Mouse (Mus musculus): ENCODE measurements around the gene Syt1.
A peak's percentile ranks its signal among the peaks of the same experiment; 100 is the strongest.

The Syt1 gene

DNA sequence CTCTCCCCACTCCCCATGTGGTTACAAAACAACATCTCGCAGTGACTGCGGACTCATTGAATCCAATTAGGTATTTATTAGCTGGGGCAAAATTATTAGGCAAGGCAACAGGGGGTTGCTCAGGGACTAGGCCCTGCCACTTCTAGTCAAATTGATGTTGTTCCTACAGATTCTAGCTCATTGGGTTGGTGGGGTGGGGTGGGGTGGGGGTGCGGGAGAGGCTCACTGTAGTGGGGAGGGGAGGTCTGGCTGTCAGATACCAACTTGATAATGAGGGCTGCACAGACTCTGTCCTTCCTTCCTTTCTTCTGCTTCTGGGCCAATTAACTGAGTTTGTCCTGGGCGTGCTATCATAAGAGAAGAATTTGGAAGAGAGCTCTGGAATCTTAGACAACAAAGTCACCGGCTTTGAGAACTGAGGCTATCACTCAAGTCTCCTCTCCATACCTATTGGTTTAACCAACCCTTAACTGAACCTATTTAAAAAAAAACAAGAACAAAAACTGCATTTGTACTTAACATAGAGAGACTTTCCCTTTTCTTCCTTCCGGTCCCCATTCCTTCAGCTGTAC is 441.1 kb downstream of the Syt1 start:
- no peak for DNase-seq

DNA sequence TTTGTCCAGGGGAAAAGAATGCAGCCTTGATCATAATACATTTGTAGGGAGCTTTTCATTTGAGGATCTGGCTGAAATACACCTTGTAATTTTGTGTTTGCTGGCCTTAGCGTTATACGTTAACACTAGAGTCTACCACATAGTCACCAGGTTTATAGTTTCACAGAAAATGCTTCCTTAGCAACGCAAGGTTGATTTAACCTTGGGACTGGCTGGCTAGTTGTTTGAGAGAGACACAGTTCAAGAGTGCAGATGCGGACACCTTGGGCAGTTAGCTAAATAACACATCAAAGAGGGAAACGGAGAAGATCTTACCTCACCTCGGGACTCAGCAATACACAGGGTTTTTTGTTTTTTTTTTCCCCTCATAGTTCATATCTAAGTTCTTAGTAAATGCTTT is 441.9 kb downstream of the Syt1 start:
- no peak for DNase-seq

DNA sequence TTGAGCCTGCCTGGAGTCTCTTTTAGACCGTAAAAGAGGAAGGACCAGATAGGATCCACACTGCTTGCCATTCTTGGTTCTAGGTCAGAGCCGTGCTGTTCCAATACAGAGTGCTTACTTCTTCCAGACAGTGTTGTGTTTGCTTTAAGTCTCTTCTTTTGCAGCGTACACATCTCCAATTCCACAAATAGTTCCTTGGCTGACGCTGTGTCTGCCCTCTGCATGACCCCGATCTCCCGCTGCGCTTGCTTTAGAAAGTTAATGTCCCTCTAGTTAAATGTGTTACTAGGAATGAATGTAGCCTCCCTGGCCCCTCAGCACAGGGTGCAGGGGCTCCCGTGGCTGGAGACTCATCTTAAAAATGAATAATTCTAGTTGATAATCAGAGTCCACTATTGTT is 442.6 kb downstream of the Syt1 start:
- DNase-seq = no peak

DNA sequence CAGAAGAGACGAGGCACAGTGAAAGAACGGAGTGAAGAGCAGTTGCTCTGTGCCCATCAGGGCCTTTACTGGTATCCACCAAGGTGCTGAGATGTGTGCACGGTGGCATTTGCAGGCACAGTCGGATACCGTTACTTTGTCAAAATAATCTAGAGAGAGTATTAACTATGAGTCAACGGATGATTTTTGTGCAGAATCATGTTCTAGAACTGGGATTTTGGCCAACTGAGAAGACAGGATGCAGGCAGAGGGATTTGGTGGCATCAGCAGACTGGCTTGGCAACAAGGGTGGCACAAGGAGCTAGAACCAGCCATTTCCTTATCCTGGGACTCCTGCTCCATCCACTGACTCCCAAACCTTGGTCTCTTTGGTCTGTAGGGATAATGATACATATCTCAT is 443.3 kb downstream of the Syt1 start:
- peak; percentile 78 for DNase-seq

DNA sequence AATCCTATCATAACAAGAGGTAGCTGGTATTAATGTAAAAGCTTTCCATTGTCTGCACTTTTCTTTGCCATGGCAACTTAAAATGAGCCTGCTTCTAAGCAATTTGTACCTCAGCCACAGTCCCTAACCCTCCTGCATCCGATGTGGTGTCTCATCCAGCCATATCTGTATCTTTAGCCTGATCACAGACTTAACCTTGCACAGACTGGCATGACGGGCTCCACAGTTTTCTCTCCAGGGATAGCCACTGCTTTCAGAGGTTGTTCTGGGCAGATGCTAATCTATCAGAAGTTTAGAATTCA is 451.2 kb downstream of the Syt1 start:
- DNase-seq = no peak

DNA sequence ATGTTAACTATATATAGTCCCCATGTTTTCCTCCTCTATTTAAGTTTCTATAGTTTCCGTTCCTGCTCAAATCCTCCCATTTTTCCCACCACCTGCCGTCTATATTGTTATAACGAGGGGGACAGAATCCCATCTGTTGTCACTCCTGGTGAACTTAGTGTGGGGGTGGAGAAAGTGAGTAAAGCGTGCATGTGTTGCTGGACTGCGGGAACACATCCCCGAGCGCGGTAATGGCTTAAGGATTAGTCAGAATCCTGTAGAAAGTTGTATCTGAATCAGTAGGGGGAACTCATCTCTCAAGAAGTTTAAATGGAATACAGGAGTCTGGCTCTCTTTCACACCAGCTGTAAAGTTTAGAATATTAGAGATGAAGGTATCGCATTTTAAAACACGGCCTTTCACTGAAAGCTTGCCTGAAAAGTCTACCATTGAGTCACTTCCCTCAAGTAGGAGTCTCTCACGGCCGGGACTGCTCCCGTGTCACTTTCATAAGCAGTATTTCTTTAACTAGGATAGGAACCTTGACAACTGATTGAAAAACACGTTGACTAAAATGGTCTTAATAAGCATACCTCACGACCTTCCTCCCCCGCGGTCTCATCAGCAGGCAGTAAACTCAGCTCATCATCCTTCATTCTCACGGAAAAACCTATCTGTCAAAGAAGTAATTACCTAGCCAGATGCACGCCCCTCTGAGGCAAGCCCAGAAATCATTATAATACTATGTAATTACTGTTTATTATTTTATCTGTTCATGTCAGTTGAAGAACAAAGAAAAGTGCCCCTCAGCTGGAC is 451.8 kb downstream of the Syt1 start:
- no peak for DNase-seq

DNA sequence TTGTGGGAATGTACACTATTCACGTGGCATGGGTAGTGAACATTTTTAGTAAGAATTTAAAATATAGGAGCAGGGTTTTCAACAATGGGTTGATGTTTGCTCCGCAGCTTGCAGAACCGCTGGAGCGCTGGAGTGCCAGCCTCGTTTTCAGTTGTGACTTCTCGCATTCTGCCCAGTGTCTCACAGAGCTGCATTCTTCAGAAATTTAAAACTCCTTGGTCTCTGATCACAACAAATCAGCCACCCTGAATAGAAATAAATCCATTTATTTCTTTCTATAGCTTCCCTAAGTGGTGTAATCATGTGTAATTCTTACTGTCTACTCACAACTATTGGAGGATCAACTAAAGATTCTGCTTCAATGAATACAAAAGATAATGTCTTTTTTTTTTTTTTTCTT is 458.2 kb downstream of the Syt1 start:
- DNase-seq = no peak

DNA sequence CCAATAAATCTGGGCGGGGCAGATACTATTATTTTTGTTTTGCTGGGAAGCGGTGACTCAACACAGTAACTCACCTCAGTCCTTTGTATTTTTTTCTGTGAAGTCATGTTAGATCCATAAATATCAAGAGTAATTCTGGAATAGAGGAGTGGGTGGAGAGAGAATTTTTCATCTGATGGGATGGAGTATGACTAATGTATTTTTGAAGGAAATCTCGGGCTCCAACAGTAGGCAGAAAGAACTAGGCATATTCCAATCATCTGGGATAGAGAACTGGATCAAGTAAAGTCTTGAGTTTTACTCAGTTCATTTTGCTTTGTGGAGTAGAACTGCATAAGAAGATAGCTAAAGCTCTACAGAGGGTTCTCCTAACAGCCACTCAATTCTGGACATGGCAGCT is 465.1 kb downstream of the Syt1 start:
- DNase-seq = no peak

DNA sequence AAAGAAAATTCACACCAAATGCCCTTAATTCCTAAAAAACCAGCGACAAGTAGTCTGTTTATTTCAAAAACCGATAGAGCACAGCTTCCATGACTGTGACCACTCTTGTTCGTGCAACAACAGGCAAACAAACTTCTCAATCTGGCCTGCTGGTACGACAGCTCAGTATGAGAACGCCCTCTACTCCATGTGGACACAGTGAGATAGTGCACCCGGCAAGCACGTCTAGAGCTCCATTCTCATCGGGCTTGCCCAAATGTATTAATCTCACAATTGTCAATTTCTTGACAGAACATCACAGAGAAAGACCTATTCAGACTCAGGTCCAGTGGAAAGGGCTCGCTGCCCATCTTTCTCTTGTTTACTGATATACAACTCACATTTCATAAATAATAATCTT is 469.2 kb downstream of the Syt1 start:
- no peak for DNase-seq

DNA sequence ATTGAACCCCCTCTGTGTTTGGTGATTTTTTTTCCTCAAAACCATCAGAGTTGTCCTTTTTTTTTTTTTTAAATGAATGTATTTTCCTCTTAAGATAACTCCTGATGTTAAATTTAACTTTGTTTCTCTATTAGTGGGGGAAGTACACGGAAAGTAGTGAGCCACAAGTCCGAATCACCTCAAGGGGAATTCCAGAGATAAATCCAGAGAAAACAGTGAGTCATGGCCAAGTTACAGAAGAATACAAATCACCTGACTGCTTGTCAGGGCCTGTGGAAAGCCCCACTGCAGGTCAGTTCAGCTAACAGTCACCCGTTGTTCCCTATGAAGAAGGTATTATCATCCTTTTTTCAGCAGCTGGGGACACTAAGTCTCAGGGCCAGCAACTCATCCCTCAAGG is 472.2 kb downstream of the Syt1 start:
- DNase-seq = no peak

DNA sequence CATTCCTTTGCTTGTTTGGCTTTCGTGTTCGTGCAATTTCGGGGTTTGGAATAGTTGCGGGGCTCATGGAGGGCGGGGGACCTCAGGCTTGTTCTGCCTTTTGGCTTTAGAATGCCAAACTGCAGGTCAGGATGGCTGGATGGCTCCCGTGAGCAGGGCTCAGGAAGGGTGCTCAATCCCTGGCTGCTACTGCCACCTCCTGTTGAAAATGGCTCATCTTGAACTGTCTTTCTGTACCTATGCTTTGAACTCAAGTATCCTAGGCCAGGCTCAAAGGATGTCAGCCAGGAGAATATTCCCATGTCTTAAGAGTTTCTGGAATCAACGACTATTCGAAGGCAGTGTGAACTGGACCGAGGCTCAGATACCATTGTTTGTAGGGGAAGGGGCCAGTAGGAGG is 473.1 kb downstream of the Syt1 start:
- no peak for DNase-seq

DNA sequence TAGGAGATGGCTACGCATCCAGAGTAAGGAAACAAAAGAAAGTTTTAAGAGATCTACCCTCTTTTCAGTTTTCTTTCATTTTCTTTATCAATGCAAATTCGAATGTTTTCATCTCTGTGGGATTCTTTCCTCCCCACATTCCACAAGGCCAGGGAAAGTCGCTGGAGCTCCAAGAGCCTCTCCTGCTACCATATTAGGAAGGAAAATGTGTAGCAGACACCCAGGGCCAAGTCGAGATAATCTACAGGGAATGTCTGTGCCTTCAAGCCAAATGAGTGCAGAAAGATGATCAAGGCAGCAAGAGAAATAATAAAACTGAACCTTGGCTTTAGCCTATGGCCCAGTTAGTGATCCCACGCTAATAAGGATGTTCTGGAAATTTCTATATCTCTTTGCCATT is 474.9 kb downstream of the Syt1 start:
- no peak for DNase-seq

DNA sequence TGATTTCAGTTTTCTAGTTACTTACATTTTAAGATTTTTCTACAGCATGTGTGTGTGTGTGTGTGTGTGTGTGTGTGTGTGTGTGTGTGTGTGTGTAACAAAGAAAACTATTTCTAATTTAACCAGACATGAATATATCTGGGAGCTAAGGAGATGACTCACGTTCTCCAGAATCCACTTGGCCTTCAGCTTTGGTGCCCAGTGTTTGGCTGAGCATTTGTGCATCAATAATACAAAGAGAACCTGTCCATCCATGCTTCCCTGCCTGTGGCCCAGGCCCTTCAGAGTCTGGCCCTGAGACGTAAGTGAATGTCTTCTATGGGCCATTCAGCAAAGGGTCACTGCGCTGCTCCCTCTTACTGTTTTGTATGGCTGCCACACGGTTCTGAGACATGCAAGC is 476.7 kb downstream of the Syt1 start:
- DNase-seq = no peak

DNA sequence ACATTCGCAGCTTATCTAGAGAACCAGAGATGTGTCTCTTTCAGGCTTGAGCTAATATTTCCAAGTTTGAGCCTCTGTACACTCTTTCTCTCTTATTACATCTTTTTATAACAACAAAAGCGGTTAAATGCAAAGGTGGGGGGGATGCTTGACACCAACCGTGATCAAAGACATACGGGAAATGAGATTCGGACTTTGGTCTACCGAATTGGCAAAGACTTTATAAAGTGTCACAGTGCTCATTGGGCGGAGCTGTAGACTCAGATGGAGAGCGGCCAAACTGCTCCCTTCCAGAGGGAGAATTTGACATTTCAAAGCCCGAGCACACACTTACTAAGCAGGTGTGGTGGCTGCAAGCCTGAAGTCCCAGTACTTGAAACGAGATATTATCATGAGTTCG is 477.9 kb downstream of the Syt1 start:
- DNase-seq = no peak

DNA sequence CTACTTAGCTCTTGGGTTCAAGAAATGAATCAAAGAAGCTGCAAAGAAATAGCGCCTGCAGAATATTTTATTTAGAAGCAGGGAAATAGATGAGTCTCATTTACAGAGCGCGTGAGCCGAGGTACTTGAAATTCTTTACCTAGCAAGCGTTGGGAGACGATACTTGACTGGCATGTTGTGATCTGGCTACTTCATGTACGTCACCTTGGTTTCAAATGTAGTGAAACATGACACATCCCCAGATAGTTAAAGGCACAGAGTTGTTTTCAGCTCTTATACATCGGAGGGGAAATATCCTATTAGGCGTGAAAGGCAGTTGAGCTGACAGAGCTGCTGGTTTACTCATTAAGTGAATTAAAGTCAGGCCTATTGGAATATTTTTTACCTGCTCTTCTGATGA is 478.5 kb downstream of the Syt1 start:
- no peak for DNase-seq

DNA sequence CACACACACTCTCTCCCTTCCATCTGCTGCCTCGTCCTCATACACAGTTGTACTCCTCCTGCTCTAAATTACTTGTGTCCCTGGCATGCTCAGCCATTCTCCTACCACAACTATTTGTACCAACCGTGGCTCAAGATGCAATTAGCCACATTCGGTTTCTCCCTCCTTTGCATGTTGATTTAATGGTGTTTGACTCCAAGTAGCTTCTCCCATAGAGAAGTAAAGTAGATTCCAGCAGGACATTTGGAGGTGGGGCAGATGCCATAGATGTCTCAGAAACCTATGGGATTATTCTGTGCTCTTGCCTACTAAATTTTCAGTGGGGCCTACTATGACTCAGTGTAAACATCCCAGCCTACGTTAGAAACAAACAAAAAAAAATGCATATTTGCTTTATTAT is 479.1 kb downstream of the Syt1 start:
- DNase-seq = no peak

DNA sequence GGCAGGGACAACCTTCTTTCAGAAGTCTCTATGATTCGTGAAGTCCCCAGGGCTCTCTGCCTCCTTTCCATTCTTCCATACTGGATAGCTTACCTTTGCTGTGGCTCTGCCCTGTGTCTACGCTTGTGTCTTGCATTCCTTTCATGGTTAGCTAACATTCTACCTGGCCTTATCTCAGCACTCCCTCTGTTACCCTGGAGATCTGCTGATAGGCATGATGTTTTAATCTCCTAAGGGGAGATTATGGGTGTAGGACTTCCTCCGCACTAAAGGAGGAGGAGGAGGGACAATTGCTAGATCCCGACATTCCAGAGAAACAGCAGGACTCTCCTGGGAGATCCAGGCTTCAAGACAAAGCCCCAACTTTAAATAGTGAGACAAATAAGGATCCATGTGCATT is 479.7 kb downstream of the Syt1 start:
- DNase-seq = no peak

DNA sequence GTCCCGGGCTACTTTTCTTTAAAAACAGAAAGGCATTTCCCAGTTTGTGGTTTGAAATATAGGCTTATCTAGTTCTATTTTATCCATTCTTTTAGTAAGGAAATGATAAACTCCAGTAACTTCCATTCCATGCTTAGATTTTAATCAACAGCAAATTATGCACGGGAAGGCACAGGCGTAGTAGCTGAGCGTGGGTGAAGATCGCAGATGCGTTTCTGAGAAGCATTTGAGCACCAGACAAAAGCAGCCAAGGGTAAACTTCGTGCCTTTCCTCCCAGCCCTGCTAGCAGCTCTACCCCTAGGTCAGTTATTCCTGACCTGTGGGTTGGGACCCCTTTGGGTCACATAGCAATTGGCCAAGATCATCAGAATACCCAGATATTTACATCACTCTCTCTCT is 482.4 kb downstream of the Syt1 start:
- DNase-seq = no peak

DNA sequence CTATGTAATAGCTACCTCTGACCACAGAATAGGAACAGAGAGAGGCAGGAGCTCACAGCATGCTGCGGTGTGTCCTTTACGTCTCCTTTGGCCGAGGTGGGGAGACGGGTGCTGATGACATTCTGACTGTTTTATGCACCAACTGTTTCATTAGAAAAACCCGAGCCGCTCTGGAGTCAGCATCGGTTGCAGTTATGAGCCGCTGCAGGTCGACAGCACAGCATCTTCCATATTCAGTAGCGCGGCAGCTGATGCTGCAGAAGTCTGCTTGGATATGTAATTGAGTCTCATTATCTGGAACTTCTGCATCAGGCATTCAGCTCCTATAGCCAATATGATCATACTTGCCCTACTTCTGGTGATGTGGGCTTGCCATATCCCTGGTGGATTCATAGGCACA is 485.3 kb downstream of the Syt1 start:
- DNase-seq = no peak

DNA sequence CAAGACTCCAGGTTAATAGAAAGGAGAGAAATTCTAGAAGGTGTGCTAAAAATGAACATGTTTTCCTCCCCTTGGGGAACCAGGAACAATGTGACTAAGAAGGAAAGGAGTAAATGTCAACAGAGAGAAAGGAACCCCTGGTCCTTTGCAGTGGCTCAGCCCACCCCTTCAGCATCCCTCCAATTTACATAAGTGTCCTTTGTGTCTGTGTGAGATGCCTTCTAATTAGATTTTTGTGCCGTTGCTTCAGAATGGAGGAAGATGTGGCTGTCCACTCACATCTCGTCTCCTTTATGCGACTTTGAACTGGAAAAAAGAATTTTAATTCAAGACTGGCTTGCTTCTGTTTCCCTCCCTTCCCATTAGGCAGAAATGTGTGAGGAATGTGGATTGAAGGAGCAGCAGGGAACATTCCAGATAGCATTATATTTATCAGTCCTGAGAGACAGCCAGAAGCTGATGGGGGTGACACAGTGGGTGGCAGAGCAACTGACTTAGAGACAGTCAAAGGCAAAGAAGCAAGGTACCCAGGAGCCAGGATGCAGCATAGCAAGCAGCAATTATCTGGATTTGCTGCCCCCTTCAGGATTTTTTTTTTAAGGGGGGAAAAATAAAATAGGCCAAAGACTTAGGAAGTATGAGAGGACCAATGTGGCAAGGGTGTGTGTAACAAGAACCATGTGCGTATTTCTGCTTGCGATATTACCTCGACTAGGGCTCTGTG is 486.3 kb downstream of the Syt1 start:
- DNase-seq = peak; percentile 36

DNA sequence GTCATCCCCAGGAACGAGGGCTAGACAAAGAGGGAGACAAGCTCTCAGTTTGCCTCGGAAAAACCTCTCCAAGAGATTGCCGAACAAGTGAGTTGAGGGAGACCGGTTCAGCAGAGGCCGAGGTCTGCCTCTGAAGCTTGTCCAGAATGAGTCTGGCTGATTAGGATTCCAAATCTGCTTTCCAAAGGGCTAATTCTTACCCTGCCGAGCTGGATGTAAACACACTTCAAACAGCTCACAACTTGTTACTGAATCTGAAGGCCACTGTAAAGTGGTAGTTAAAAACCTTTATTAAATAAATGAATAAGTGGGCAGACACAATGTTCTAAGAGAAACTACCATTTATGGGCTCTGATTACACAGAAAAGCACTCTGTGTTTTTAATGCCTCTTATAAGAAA is 491.6 kb downstream of the Syt1 start:
- DNase-seq = no peak

DNA sequence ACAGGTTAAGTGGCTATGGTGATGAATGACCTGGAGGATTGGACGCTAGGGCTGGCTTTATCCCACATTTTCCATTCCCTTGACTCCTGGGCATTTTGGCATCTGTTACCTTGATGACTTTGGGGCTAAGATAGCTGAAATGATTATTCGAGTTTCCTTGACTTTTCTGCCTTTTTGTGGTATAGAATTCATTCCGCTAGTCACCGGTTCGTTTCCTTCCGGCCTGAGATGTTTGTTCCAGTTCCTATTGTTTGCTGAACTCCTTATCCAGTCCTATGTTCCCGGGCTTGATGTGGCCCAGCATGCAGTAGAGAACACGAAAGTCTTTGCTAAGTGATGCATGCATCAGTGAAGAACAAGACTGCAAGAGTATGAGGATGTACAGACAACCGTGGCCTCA is 493.7 kb downstream of the Syt1 start:
- no peak for DNase-seq

DNA sequence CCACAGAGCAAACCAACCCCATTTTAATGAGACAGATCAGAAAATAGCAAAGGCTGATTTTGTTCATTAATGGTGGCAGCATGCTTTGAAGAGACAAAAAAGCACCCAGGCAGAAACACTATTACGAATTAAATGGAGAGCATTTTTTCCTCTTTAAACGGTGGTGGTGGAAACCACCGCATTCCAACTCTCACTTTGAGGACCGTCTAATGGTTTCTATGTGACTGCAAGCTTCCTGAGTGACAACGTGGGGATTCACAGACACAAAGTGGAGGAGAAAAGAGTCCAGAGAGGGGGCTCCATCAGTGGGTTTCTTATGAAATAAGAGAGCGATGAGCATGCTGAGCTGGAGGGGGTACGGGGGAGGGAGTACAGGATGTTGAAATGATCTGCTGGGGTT is 496.1 kb downstream of the Syt1 start:
- no peak for DNase-seq

DNA sequence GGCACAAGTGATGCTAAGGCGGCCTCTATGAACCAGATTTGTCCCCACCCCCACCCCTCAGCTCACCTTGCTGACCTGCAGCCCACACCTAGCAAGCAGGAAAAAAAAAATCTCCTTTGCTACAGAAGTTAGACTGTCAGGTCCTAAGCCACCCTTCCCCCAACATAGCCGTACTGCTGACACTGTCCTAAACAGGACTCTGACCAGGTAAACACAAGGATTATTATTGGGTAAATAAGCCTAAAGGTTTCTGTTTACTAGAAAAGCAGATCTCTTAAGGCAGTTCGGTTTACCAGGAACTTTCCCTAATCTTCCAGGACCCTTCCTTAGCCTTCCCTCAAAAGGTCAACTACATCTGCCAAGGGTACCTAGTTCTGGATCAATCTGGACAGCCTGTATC is 501.2 kb downstream of the Syt1 start:
- DNase-seq = no peak

DNA sequence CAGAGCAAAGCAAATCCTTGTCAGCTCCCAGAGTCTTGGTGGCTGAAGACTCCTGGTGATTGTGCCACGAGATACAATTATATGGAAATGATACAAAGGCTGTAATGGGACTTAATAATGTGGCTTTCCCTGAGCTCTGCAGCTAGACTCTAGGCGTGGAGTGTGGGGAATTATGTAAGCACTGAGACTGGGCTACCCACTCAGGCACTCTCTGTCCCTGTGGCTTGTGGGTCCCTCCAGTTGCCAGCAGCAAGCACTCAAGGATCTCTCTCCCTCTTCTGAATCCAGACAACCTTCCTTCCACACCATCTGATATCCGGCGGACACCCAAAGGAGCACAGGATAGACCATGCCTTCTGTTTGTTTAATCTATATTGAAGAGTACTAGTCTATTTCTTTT is 503.9 kb downstream of the Syt1 start:
- DNase-seq = no peak
